Mouse (Mus musculus): ENCODE measurements around the gene Nek8.
A peak's percentile ranks its signal among the peaks of the same experiment; 100 is the strongest.

The Nek8 gene

GRCm38 (mm10) chr11:78183884-78184514, 7.5 kb upstream of the Nek8 start:
- no peak for DNase-seq (ENCODE audit: low read depth in 2 of 2, low spot score in 2 of 2)

- peak; percentile 67 to 73 for DNase-seq (ENCODE audit: low read depth in 2 of 2, low spot score in 2 of 2)
These were observed 6.7 kb upstream of the Nek8 start, which contains the start of gene Rpl23a for GRCm38 (mm10) chr11:78182961-78183844. Gene Rpl23a (minus strand): TSS chr11:78183584.

GRCm38 (mm10) chr11:78182450-78182849, 6.0 kb upstream of the Nek8 start:
- no peak for DNase-seq (ENCODE audit: low read depth in 2 of 2, low spot score in 2 of 2)

DNA sequence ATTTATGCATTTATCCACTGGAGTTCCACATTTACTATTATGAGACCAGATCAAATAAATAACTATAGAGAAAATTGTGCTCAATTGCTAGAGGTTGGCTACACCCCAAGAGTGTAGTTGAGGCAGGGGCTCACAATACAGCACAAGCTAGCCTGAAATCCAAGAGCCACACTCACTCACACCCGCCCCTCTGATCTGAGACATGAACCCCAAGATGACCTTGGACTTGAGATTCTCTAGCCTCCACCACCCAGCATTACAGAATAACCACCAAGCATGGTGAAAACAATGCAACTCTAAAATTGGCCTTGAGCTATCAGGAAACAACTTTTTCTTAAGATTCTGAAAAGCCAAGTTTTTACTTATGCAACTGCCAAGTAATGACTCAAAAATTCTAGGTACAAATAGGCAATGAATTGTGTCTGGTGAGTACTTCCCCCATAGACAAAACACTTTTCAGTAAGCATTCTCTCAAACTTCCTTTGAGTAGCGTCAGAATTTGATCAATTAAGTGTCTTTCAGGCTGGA, 5.4 kb upstream of the Nek8 start:
- DNase-seq (ENCODE audit: low read depth in 2 of 2, low spot score in 2 of 2) = no peak

GRCm38 (mm10) chr11:78180081-78180761, 3.7 kb upstream of the Nek8 start:
- no peak for DNase-seq (ENCODE audit: low read depth in 2 of 2, low spot score in 2 of 2)

GRCm38 (mm10) chr11:78179438-78179999, 3.0 kb upstream of the Nek8 start:
- DNase-seq (ENCODE audit: low read depth in 2 of 2, low spot score in 2 of 2) = no peak

DNA sequence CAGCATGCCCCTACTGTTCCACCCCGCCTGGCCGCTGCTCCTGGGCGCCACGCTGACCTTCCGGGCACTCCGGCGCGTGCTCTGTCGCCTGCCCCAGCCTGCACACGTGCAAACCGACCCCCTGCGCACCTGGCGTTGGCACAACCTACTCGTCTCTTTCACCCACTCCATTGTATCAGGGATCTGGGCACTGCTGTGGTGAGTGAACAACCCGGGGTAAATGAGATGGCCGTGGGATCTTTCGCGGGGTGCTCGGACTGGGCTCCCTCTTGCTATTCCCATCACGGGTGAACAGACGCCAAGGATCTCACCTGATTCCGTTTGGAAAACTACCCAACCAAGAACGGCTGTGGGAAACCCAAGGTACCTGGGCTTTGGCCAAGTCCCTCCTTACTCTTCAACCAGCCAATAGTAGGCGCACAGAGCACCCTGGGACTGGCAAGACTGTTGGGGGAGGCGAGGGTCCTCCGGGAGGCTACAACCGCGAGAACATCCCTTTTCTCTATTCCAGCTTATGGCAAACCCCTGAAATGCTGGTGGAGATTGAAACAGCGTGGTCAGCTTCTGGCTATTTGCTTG, 2.5 kb upstream of the Nek8 start:
- DNase-seq (ENCODE audit: low read depth in 2 of 2, low spot score in 2 of 2) = no peak

GRCm38 (mm10) chr11:78177903-78178858, 1.7 kb upstream of the Nek8 start:
- DNase-seq (ENCODE audit: low read depth in 2 of 2, low spot score in 2 of 2) = peak; percentile 87 to 90

DNA sequence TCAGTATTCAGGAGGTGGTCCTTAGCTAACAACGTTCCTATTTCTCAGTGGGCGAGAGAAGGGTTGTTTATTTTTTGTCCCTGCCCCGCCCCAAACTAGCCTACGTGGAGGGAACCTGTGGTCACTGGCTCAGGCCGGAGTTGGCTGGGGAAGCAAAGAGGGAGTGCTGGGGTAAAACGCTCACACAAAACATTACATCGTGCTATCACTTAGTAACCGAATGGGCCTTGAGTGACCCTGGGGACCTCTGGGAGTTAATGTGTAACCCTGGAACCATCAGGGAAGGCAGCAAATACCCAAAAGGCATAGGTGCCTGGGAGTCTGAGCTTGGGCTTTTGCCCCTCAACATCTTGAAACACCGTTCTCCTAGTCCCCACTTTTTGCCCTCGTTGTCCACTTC, 962 bp upstream of the Nek8 start:
- peak in 1 of 2 experiments; percentile 40 for DNase-seq (ENCODE audit: low read depth in 2 of 2, low spot score in 2 of 2)

DNA sequence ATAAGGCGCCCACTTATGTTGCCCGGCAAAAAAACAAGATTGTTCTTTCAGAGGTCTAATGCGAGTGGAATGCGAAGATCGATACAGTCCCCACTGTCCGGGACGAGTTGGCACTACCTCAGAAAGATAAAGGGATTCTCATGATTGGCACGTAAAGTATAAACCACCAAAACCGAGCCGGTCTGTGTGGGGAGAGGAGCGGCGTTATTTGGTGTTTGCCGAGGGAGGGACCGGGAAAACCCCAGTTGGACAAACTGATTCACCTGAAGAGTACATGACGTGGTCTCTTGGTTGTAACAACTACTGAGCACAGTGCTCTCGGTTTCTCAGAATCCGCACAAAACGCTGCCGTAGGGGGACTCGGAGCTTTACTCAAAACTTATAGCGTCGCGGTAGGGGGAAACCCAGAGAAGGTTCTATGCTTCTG, 443 bp upstream of the Nek8 start:
- DNase-seq (ENCODE audit: low read depth in 2 of 2, low spot score in 2 of 2) = no peak

DNA sequence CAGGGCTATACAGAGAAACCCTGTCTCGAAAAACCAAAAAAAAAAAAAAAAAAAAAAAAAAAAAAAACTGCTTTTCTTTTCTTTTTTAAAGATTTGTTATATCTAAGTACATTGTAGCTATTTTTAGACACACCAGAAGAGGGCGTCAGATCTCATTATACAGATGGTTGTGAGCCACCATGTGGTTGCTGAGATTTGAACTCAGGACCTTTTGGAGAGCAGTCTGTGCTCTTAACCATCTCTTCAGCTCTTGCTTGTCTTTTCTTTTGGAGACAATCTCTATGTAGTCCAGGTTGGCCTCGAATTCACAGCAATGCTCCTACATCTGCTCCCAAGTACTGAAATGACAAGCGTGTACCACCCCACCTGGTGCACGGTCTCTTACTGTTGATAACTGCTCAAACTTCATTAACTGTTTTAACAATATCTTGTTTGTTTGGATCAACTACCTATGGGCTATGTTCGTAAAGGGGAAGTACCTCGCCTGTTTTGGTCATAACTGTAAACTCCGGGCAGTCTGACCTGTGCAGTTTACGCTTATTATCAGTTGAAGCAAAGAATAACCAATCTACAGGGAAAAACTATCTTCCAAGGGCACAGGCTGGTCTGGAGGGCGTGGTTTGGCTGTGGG, 589 bp downstream of the Nek8 start:
- DNase-seq (ENCODE audit: low read depth in 2 of 2, low spot score in 2 of 2) = no peak

GRCm38 (mm10) chr11:78174506-78174905, 2.0 kb downstream of the Nek8 start:
- no peak for DNase-seq (ENCODE audit: low read depth in 2 of 2, low spot score in 2 of 2)

- DNase-seq (ENCODE audit: low read depth in 2 of 2, low spot score in 2 of 2) = no peak
These were observed 3.6 kb downstream of the Nek8 start for GRCm38 (mm10) chr11:78172748-78173383.

DNA sequence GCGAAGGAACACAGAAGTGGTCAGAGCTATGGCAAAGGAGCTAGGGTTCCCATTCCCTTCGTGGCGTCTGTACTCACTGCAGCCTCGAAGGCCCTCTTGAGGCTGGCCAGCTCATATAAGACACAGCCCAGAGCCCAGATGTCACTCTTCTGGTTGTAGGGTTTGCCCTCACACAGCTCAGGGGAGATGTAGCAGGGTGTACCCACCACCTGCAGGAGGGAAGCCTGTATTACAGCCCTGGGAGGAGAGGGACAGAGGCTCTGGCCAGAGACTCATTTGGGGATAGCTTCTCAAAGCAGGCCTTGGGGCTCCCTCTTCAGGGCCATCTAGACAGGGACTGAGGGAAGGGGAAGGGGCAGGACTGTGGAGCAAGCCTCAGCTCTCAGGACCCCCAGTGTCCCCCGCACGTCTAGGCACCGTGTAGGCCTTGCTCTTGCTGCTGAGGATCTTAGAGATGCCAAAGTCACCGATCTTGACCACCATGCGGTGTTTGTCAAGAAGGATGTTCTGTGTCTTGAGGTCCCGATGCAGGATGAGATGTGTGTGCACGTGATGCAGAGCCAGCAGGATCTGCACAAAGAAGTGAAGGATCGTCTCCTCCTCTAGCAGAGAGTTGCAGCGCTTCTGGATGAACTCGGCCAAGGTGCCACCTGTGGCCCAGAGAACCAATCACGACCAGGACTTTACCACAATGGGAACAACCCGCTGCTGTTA, 4.3 kb downstream of the Nek8 start:
- no peak for DNase-seq (ENCODE audit: low read depth in 2 of 2, low spot score in 2 of 2)

DNA sequence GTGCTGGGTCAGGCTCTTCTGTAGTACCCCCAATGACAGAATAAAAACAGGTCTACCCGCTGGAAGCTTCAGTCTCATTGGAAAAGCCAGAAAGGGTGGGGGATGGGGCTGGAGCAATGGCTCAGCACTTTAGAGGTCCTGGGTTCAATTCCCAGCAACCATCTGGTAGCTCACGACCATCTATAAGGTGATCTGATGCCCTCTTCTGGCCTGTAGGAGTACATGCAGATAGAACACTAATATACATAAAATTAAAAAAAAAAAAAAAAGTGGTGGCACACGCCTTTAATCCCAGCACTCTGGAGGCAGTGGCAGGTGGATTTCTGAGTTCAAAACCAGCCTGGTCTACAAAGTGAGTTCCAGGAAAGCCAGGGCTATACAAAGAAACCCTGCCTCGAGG, 5.1 kb downstream of the Nek8 start:
- no peak for DNase-seq (ENCODE audit: low read depth in 2 of 2, low spot score in 2 of 2)

DNA sequence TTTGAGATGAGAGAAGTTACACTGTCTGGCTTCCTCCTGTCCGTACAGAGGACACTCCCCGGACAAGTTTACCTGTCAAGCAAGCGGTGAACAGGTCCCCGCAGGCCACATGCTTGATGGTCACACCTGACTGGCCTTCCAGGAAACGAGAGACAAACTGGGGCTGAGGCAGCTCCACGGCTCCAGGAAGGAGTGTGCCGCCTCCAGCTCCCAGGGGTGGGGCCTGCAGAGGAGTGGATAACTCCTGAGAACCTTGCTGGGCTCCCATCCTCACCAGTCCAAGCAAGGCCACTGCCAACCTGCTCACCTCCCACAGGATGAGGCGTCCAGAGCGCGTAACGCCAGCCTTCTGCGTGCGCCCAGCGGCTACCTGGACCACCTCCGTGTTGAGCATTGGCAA, 6.2 kb downstream of the Nek8 start:
- DNase-seq (ENCODE audit: low read depth in 2 of 2, low spot score in 2 of 2) = no peak

- DNase-seq (ENCODE audit: low read depth in 2 of 2, low spot score in 2 of 2) = peak; percentile 58 to 62
These were observed 7.7 kb downstream of the Nek8 start for GRCm38 (mm10) chr11:78168541-78169468.
